Mouse (Mus musculus): ENCODE results near the gene Gm21973. TPM values are rescaled to one million over a fixed set of nuclear protein-coding genes. Genes with fewer than 3 reads are reported as not detected.

Gene Gm21973
- not detected in 2 replicates for polyA plus RNA-seq (2014; fragmentation: Nextera tagmentation; extraction: Ambion mirVana)

DNA sequence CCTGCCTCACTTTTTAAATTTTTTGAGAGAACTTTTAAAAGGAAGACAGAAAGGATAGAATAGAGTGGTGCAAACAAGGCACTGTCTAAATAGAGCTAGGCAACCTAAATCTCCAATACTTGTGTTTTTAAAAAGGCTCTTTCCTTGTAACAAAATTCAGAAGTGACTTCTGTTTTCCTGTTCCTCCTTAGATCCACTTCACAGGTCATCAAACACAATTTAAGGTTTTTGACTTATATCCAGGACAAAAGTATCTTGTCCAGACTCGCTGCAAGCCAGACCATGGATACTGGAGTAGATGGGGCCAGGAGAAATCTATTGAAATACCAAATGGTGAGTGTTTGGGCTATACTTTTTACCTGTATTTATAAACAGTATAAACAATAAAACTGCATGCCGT, at the start of gene Gm21973:
Gene Gm21973, plus strand, starts transcription at position 301 of the 400 bp plus-strand sequence.
- H3K9me3 ChIP-seq (ENCODE audit: control insufficient read depth, low read length), result no peaks in the 10 kb centered on the region
- H3K9ac ChIP-seq (ENCODE audit: low read length), result no peak within 1 kb of the TSS
- no peak within 1 kb of the TSS for H3K27ac ChIP-seq (replicated peaks; ENCODE audit: low read depth, low read length)
- no peak for DNase-seq (ENCODE audit: low spot score)
- no peaks in the 10 kb centered on the region for H3K4me1 ChIP-seq (ENCODE audit: control insufficient read depth, insufficient read depth, low read length)
- no peak for ATAC-seq (ENCODE audit: insufficient number of reproducible peaks, low FRiP score, low TSS enrichment, low read depth)
- no peak within 1 kb of the TSS for H3K4me3 ChIP-seq (ENCODE audit: low read depth, low read length)
- H3K36me3 ChIP-seq (ENCODE audit: control insufficient read depth, insufficient read depth, low read length), result no peaks in the 10 kb centered on the region
- H3K4me2 ChIP-seq (ENCODE audit: low read depth, severe bottlenecking), result no peak within 1 kb of the TSS
- 91% methylated on average over 2 of the region's 2 CpGs for WGBS
- no peaks in the 10 kb centered on the region for H3K27me3 ChIP-seq (ENCODE audit: control insufficient read depth, insufficient read depth, low read length)

DNA sequence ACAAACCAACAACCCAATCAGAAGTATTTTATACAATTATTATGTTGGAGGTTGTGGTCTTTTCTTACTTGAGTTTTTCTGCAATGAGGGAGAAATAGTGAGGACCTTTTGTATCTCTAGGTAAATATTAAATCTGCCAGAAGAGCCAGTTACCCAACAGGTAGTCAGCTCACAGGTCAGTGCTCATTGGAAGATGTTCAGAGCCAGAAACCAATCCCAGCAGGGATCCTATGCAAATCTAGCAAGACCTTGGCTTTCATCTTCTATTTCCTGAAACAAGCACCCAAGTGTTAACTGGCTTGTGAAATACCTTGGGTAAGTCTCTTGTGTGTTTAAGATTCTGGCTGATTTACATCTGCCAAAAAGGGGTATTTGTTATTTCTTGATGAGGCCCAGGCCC, 48.8 kb upstream of the Gm21973 start:
- ATAC-seq (ENCODE audit: insufficient number of reproducible peaks, low FRiP score, low TSS enrichment, low read depth) (no peak), DNase-seq (ENCODE audit: low spot score) (no peak)
- Histone ChIP-seq H3K4me3 (ENCODE audit: low read depth, low read length) (no peak overlapping the region), H3K9ac (ENCODE audit: low read length) (no peak overlapping the region), H3K9me3 (ENCODE audit: control insufficient read depth, low read length) (no peaks in the 10 kb centered on the region), H3K4me2 (ENCODE audit: low read depth, severe bottlenecking) (no peak overlapping the region), H3K27ac (replicated peaks; ENCODE audit: low read depth, low read length) (no peak overlapping the region), H3K36me3 (ENCODE audit: control insufficient read depth, insufficient read depth, low read length) (no peaks in the 10 kb centered on the region), H3K27me3 (ENCODE audit: control insufficient read depth, insufficient read depth, low read length) (no peaks in the 10 kb centered on the region), H3K4me1 (ENCODE audit: control insufficient read depth, insufficient read depth, low read length) (no peaks in the 10 kb centered on the region)

DNA sequence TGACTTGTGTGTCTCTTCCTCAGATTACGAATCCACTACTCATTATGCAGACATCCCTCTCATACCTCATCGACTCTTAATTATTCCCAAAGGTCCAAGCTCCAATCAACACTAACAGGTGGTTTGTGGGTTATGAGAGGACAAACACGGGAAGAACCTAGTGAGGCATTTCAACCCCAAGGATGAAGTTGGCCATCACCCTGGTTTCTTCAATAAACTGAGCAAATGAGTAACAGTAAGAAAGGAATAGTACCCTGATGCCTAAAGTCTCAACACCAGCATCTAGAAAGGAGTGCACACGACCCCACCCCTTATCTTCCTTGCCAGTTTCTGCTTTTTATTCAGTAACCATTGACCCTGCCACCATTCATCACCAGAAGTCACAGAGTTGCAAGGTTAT, 47.7 kb upstream of the Gm21973 start:
- Histone ChIP-seq H3K4me1 (ENCODE audit: control insufficient read depth, insufficient read depth, low read length) (no peaks in the 10 kb centered on the region), H3K9me3 (ENCODE audit: control insufficient read depth, low read length) (no peaks in the 10 kb centered on the region), H3K4me3 (ENCODE audit: low read depth, low read length) (no peak overlapping the region), H3K36me3 (ENCODE audit: control insufficient read depth, insufficient read depth, low read length) (no peaks in the 10 kb centered on the region), H3K27ac (replicated peaks; ENCODE audit: low read depth, low read length) (no peak overlapping the region), H3K4me2 (ENCODE audit: low read depth, severe bottlenecking) (no peak overlapping the region), H3K27me3 (ENCODE audit: control insufficient read depth, insufficient read depth, low read length) (no peaks in the 10 kb centered on the region), H3K9ac (ENCODE audit: low read length) (no peak overlapping the region)
- WGBS, result 79% methylated on average over 4 of the region's 4 CpGs
- ATAC-seq (ENCODE audit: insufficient number of reproducible peaks, low FRiP score, low TSS enrichment, low read depth) (no peak), DNase-seq (ENCODE audit: low spot score) (no peak)

DNA sequence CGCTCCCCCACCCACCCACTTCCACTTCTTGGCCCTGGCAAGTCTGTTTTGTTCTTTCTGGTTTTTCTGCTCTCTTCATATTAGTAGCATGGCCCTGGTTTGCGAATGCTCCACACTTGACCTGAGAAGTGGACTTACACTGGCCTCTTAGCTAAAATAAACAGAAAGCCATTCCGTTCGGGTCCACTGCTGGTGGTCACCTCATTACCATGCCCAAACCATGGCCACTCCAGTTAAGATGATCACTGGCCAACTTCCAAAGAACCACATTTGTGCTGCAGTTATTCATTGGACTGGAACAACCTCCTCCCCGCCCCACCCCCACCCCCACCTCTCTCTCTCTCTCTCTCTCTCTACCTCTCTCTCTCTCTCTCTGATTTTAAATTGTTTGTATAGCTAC, 43.6 kb upstream of the Gm21973 start:
- no peak overlapping the region for H3K4me2 ChIP-seq (ENCODE audit: low read depth, severe bottlenecking)
- no peaks in the 10 kb centered on the region for H3K9me3 ChIP-seq (ENCODE audit: control insufficient read depth, low read length)
- no peaks in the 10 kb centered on the region for H3K27me3 ChIP-seq (ENCODE audit: control insufficient read depth, insufficient read depth, low read length)
- no peaks in the 10 kb centered on the region for H3K4me1 ChIP-seq (ENCODE audit: control insufficient read depth, insufficient read depth, low read length)
- no peak for ATAC-seq (ENCODE audit: insufficient number of reproducible peaks, low FRiP score, low TSS enrichment, low read depth)
- no peak overlapping the region for H3K4me3 ChIP-seq (ENCODE audit: low read depth, low read length)
- 92% methylated on average over 5 of the region's 5 CpGs for WGBS
- DNase-seq (ENCODE audit: low spot score), result no peak
- no peaks in the 10 kb centered on the region for H3K36me3 ChIP-seq (ENCODE audit: control insufficient read depth, insufficient read depth, low read length)
- no peak overlapping the region for H3K9ac ChIP-seq (ENCODE audit: low read length)
- no peak overlapping the region for H3K27ac ChIP-seq (replicated peaks; ENCODE audit: low read depth, low read length)

DNA sequence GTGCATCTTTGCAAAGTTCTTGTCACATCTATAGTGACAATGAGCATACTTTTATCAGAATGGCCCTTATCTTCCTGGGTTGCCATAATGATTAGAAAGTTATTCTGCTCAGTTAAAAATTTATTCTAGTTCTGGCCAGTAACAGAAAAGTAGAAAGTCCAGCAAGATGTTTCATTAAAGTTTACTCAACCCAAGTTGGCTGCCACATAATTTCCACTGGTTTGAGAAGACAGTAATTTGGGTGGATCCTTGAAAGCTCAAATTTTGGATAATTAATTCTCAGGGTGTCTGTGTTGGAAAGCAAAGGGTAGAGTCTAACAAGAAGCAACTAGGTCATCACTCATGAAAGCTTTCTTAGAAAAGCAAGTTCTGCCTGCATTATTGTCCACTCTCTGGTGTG, 41.5 kb upstream of the Gm21973 start:
- no peak overlapping the region for H3K9ac ChIP-seq (ENCODE audit: low read length)
- no peak for DNase-seq (ENCODE audit: low spot score)
- no peak overlapping the region for H3K4me3 ChIP-seq (ENCODE audit: low read depth, low read length)
- no peak overlapping the region for H3K4me2 ChIP-seq (ENCODE audit: low read depth, severe bottlenecking)
- no peak for ATAC-seq (ENCODE audit: insufficient number of reproducible peaks, low FRiP score, low TSS enrichment, low read depth)
- no peak overlapping the region for H3K27ac ChIP-seq (replicated peaks; ENCODE audit: low read depth, low read length)
- H3K36me3 ChIP-seq (ENCODE audit: control insufficient read depth, insufficient read depth, low read length), result no peaks in the 10 kb centered on the region
- H3K4me1 ChIP-seq (ENCODE audit: control insufficient read depth, insufficient read depth, low read length), result no peaks in the 10 kb centered on the region
- H3K9me3 ChIP-seq (ENCODE audit: control insufficient read depth, low read length), result no peaks in the 10 kb centered on the region
- H3K27me3 ChIP-seq (ENCODE audit: control insufficient read depth, insufficient read depth, low read length), result no peaks in the 10 kb centered on the region

DNA sequence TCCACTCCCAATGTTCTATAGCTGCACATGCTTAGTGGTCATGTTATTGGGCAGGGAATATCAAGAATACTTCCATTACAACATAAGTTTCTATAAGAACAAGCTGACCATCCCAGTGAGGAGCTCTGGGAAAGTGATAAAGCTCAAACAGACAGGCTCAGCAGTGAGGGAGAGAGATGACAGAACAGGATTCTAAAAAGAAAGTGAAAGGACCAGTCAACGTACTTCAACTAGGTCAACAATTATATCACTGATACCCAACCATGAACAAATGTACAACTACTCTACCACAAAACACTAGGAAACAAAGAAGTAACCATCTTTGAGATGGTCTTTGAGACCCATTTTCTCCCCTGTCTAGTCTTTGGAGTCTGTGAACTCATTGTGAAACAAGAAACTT, 28.6 kb upstream of the Gm21973 start:
- no peak overlapping the region for H3K27ac ChIP-seq (replicated peaks; ENCODE audit: low read depth, low read length)
- no peak overlapping the region for H3K9ac ChIP-seq (ENCODE audit: low read length)
- no peaks in the 10 kb centered on the region for H3K36me3 ChIP-seq (ENCODE audit: control insufficient read depth, insufficient read depth, low read length)
- H3K9me3 ChIP-seq (ENCODE audit: control insufficient read depth, low read length), result no peaks in the 10 kb centered on the region
- H3K4me3 ChIP-seq (ENCODE audit: low read depth, low read length), result no peak overlapping the region
- H3K4me1 ChIP-seq (ENCODE audit: control insufficient read depth, insufficient read depth, low read length), result no peaks in the 10 kb centered on the region
- no peak overlapping the region for H3K4me2 ChIP-seq (ENCODE audit: low read depth, severe bottlenecking)
- ATAC-seq (ENCODE audit: insufficient number of reproducible peaks, low FRiP score, low TSS enrichment, low read depth) (no peak), DNase-seq (ENCODE audit: low spot score) (no peak)
- H3K27me3 ChIP-seq (ENCODE audit: control insufficient read depth, insufficient read depth, low read length), result no peaks in the 10 kb centered on the region
- 86% methylated on average over 1 of the region's 1 CpGs for WGBS

DNA sequence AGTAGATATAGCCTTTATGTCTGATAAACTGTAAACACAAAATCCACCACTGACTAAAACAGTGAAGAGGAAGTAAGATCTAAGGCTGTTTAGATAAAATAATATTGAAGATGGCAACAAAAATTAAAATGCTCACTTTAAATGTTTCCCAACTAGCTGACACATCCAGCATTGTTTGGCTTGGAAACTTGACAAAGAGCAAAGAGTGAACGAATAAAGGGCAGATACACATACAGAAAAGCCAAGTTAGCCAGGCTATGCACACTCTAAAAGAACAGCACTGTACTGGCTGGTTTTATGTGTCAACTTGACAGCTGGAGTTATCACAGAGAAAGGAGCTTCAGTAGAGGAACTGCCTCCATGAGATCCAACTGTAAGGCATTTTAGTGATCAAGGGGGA, 27.1 kb upstream of the Gm21973 start:
- ATAC-seq (ENCODE audit: insufficient number of reproducible peaks, low FRiP score, low TSS enrichment, low read depth), result no peak
- Histone ChIP-seq H3K27ac (replicated peaks; ENCODE audit: low read depth, low read length) (no peak overlapping the region), H3K4me2 (ENCODE audit: low read depth, severe bottlenecking) (no peak overlapping the region), H3K9ac (ENCODE audit: low read length) (no peak overlapping the region), H3K36me3 (ENCODE audit: control insufficient read depth, insufficient read depth, low read length) (no peaks in the 10 kb centered on the region), H3K4me1 (ENCODE audit: control insufficient read depth, insufficient read depth, low read length) (no peaks in the 10 kb centered on the region), H3K9me3 (ENCODE audit: control insufficient read depth, low read length) (no peaks in the 10 kb centered on the region), H3K4me3 (ENCODE audit: low read depth, low read length) (no peak overlapping the region), H3K27me3 (ENCODE audit: control insufficient read depth, insufficient read depth, low read length) (no peaks in the 10 kb centered on the region)
- WGBS, result 85% methylated on average over 1 of the region's 1 CpGs
- DNase-seq (ENCODE audit: low spot score), result no peak

DNA sequence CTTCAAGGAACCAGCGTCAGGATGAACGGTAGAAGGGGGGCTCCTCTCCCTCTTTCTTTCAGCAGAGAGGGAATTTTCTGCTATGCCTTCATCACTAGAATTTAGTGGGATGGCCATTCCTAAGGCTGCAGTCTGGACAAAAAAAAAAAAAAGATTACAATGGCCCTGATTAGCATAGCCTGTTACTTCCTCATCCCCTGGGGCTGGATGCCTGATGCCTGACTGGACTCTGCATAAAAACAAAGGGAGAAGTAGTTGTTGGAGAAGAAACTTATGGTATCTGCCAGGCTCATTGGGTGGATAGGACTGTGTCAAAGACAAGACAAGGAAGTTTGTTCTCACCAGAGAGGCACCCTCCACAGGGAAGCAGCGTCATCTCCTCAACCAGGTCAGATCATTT, 25.7 kb upstream of the Gm21973 start:
- 85% methylated on average over 3 of the region's 3 CpGs for WGBS
- H3K9ac ChIP-seq (ENCODE audit: low read length), result no peak overlapping the region

DNA sequence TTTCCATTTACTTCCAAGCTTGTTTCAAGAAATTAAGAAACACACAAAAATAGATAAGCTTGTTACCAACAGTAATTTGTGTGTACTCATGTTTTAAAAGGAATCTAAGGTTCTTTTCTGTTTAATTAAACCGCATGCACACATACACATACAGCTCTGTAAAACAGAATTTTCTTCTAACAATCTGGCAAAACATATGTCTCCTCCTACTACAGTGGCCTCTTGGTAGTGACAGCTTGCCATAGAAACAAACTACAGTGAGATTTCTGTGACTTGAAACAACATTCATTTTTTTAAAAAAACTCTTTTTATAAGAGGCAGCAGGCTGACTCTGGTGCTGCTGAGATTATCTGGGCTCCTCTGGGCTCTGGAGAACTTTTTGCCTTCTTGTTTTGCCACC, 18.7 kb upstream of the Gm21973 start:
- H3K4me1 ChIP-seq (ENCODE audit: control insufficient read depth, insufficient read depth, low read length), result no peaks in the 10 kb centered on the region
- H3K36me3 ChIP-seq (ENCODE audit: control insufficient read depth, insufficient read depth, low read length), result no peaks in the 10 kb centered on the region
- H3K4me3 ChIP-seq (ENCODE audit: low read depth, low read length), result no peak overlapping the region
- H3K27me3 ChIP-seq (ENCODE audit: control insufficient read depth, insufficient read depth, low read length), result no peaks in the 10 kb centered on the region
- no peak overlapping the region for H3K4me2 ChIP-seq (ENCODE audit: low read depth, severe bottlenecking)
- DNase-seq (ENCODE audit: low spot score) (no peak), ATAC-seq (ENCODE audit: insufficient number of reproducible peaks, low FRiP score, low TSS enrichment, low read depth) (no peak)
- H3K9me3 ChIP-seq (ENCODE audit: control insufficient read depth, low read length), result no peaks in the 10 kb centered on the region
- whole genome bisulfite sequencing, result 87% methylated on average over 1 of the region's 1 CpGs
- no peak overlapping the region for H3K27ac ChIP-seq (replicated peaks; ENCODE audit: low read depth, low read length)
- H3K9ac ChIP-seq (ENCODE audit: low read length), result no peak overlapping the region

More for the DNA sequence above, 25.7 kb upstream of the Gm21973 start:
- Histone ChIP-seq H3K36me3 (ENCODE audit: control insufficient read depth, insufficient read depth, low read length) (no peaks in the 10 kb centered on the region), H3K4me1 (ENCODE audit: control insufficient read depth, insufficient read depth, low read length) (no peaks in the 10 kb centered on the region), H3K4me3 (ENCODE audit: low read depth, low read length) (no peak overlapping the region), H3K4me2 (ENCODE audit: low read depth, severe bottlenecking) (no peak overlapping the region), H3K9me3 (ENCODE audit: control insufficient read depth, low read length) (no peaks in the 10 kb centered on the region), H3K27me3 (ENCODE audit: control insufficient read depth, insufficient read depth, low read length) (no peaks in the 10 kb centered on the region), H3K27ac (replicated peaks; ENCODE audit: low read depth, low read length) (no peak overlapping the region)
- ATAC-seq (ENCODE audit: insufficient number of reproducible peaks, low FRiP score, low TSS enrichment, low read depth) (no peak), DNase-seq (ENCODE audit: low spot score) (no peak)
